Mouse (Mus musculus): ENCODE measurements at regions not wholly inside any gene's neighbourhood (a gene's known extent, or its start where the extent isn't known, plus 50 kb on each side); places are given as distances from the start of the nearest gene placed in this dataset.

- TF ChIP-seq POLR2A (IDR thresholded peaks at IDR 0.05; ENCODE audit: borderline replicate concordance, low read depth, low read length) (no peak), CTCF (IDR thresholded peaks at IDR 0.05; ENCODE audit: low read depth, low read length) (no peak)
These were observed 185.0 kb downstream of the S1pr1 start for GRCm38 (mm10) chr3:115529918-115530317.
